Mouse (Mus musculus): ENCODE measurements around the gene Btbd35f8.
"Not testable (repeated sequence)": the region's sequence is repeated elsewhere in the genome, so short reads cannot be mapped to it uniquely, and the experiment has no call there.

The Btbd35f8 gene

GRCm38 (mm10) chrX:34450224-34450623 lies at the start of gene Btbd35f8:
Btbd35f8 (plus strand) TSS chrX:34450524.
- not testable (repeated sequence) for DNase-seq (ENCODE audit: low read depth, low spot score)
